Mouse (Mus musculus) layer of hippocampus, adult 2 months (tissue): ENCODE data around the gene Scn2a. TPM values are rescaled to one million over a fixed set of nuclear protein-coding genes. Genes with fewer than 3 reads are reported as not detected.

ENCODE experiments used
- DNase-seq, 2 experiments: peaks; one replicate each; pipeline ENCODE4 v3.0.0; 2022; ENCODE audit warnings: low spot score in 2 of 2
- H3K27ac ChIP-seq: fragments of 200-600 bp; 2 replicates; pipeline ENCODE4 v1.8.1; 2022
- H3K4me3 ChIP-seq: fragments of 200-600 bp; 2 replicates; pipeline ENCODE4 v1.8.1; 2022; ENCODE audit warnings: mild to moderate bottlenecking
- CTCF ChIP-seq: fragments of 200-600 bp; conservative IDR thresholded peaks from 2 replicates; pipeline ENCODE4 v1.8.1; 2022; ENCODE audit warnings: antibody characterized with exemption, mild to moderate bottlenecking, moderate library complexity
- long read RNA-seq, 2 experiments: library from polyadenylated mRNA; stranded (forward); transcript quantifications; one replicate each; pipeline ENCODE4 v2.0.0; 2021; ENCODE audit warnings: borderline mapping rate in 2 of 2
- total RNA-seq, 2 experiments: library from RNA; stranded (reverse); gene quantifications; 2 replicates each; pipeline ENCODE4 v1.2.3; 2021

Gene Scn2a
- 100 to 1,000 TPM; 244 to 256 TPM for total RNA-seq
- long read RNA-seq, experiment 1, full-length matches to known transcripts = 2 of 42 reads
- long read RNA-seq, experiment 1, partial matches to known transcripts = 24 of 42 reads
- long read RNA-seq, experiment 1, other reads (novel, unspliced or antisense) = 16 of 42 reads
- long read RNA-seq, experiment 2, full-length matches to known transcripts = 2 of 60 reads
- long read RNA-seq, experiment 2, partial matches to known transcripts = 28 of 60 reads
- long read RNA-seq, experiment 2, other reads (novel, unspliced or antisense) = 30 of 60 reads

DNA sequence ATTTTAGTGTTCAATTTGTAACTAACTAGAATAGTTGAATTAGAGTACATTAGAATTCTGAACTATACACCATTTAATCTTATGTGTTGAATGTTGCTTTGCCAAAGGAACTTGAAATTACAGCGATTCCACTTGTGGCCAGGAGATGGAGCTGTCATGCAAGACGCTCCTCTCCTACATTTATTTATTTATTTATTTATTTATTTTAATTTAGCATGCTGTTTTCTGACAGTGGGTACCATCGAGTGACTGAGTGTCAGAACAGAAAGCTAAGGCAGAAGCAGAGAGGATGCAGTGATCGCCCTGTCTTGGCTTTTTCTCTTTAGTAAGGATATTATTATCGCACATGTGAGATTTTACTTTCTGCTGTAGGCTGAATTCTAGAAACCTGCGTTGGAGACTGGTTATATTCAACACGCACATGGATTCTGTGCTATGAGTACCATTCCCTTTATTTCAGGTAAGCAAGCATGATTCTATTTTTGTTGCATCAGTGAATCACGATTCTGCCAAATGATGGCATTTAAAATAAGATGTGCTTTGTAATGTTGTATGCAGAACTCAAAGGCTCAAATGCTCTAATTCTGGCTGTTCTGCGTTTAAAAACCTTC is at the start of gene Scn2a:
Scn2a (plus strand) TSS at position 216 of the 611 bp plus-strand sequence.
- H3K4me3 ChIP-seq = peak within 1 kb of the TSS; percentile 63
- peak; percentile 99 for TF ChIP-seq CTCF
- peak within 1 kb of the TSS; percentile 97 for H3K27ac ChIP-seq
- peak; percentile 66 to 67 for DNase-seq

DNA sequence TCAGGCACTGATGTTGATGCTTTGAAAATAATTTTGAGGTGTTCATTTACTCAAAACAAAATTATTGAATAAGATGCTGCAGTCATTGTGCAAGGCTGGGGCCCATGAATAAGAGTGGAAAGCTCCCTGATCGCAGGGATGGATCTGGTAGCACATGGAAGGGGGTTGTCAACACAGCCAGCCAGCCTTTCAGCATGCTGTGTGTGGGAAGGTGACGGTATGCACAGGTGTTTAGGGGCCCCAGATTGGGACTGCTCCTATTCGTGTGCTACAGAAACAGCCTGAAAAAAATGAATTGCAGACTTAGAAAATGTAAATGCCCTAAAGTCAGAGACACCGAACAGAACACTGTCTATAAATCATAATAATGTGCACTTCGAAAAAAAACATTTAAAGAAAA is 32.9 kb upstream of the Scn2a start:
- TF ChIP-seq CTCF = no peak
- DNase-seq = peak; percentile 73 to 75
- no peak overlapping the region for H3K4me3 ChIP-seq

DNA sequence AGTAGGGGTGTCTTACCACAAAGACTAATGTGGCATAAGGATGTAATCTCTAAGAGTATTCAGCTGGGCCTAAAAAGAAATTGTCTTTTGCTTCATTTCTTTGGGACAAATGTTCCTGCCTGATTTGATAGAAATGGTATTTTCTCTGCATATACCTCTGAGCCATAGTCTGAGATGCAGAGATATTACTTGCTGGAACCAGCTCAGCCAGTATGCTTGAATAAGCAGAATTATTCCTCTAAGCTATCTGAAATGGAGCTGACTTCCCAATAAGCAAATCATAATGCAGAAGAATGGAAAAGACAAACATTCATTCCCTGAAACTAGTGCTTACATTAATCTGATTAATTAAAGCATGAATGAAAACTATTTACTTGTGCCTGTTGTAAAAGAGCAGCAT is 12.8 kb upstream of the Scn2a start:
- H3K27ac ChIP-seq = no peak overlapping the region
- H3K4me3 ChIP-seq = no peak overlapping the region
- no peak for TF ChIP-seq CTCF
- no peak for DNase-seq

More for the DNA sequence above, 32.9 kb upstream of the Scn2a start:
- H3K27ac ChIP-seq = peak overlapping the region; percentile 58

DNA sequence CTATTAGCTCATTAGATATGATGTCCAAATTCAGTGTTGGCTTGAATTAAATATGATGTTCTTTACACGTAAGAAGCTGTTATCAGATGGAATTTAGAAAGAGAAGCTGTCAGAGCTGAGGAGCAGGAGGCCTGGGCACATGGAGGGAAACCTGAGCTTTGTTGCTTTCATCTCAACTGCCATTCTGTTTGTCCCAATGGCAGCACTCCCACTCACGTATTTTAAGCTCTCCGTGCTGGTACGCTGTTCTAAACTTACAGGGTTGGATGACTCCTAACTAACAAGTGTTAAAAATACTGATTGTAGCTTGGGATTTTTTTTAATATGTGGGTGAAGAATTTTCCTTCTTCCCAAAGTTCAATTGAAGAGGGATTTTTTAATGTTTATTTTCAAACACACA is 8.7 kb upstream of the Scn2a start:
- peak; percentile 32 to 33 for DNase-seq
- no peak for TF ChIP-seq CTCF
- H3K27ac ChIP-seq = no peak overlapping the region
- no peak overlapping the region for H3K4me3 ChIP-seq

DNA sequence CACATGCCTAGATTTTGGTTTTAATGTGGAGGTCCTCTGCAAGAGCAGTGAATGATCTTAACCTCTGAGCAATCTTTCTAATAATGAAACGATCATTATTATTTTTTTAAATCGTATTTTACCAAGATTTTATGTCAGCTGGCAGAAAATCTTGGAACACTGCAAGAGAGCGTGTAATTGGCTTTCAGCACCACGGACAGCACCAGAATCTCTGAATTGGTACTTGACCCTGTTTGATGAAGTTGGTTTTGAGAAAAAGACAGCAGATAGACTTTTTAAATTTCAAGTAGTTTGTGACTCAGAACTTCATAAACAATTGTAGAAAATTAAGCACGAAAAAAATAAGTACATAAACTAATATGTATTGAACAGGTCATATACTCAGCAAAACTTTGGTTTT is 790 bp upstream of the Scn2a start:
- no peak for DNase-seq

DNA sequence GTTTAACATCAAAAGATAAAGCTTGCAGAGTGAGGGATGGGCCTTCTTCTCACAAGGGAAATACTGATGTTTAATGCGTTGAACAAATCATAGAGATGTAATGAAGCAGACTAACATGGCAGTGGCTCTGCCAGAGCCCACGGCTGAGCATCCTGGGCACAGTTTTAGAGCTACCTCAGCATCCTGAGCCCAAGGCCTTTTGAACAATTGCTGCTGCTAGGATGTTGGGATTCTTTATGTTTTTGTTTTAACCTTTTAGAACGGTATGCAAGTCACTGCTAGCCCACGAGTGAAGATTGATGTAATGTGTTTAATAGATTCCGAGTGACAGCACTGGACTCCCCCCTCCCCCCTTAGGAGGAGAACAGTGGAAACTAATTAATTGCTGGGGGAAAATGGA is 683 bp downstream of the Scn2a start:
- TF ChIP-seq CTCF = no peak
- Histone ChIP-seq H3K27ac (peak overlapping the region; percentile 97), H3K4me3 (peak overlapping the region; percentile 63)
- peak in 1 of 2 experiments; percentile 16 for DNase-seq

More for the DNA sequence above, 790 bp upstream of the Scn2a start:
- TF ChIP-seq CTCF = no peak
- Histone ChIP-seq H3K27ac (no peak overlapping the region), H3K4me3 (no peak overlapping the region)

DNA sequence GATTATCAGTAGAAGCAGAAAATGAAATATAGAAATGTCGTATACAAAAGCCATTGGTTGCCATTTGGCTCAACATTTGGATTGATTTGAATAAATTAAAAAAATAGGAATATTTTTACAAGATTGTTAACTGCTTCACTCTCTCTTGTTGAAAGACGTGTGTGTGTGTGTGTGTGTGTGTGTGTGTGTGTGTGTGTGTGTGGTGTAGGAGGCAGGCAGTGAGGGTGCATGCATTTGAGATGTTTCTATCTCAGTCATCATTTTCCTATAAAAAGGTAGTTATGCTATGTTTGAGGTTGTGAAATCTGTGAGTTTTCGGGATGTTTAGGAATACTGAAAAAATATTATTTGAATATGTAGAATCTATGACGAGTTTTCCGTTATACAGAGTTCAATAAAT is 1.3 kb downstream of the Scn2a start:
- DNase-seq = no peak
- Histone ChIP-seq H3K4me3 (peak overlapping the region; percentile 63), H3K27ac (peak overlapping the region; percentile 97)
- TF ChIP-seq CTCF = no peak

DNA sequence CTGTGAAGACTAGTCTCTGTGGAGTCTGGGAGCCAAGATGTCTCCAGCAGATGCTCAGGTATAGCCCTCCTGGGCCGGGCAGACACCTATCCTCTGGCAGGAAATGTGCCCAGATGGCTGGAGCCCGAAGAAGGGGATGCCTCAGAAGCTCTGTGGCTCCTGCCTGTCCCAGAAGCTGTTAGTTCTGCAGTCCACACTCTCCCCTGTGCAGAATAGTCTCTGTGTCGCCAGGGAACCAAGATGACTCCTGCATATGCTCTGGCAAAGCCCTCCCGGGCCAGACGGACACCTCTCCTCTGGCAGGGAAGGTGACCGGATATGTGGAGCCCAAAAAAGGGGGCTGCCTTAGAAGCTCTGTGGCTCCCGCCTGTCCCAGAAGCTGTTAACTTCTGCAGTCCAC is 32.1 kb downstream of the Scn2a start:
- DNase-seq = no peak
- Histone ChIP-seq H3K4me3 (no peak overlapping the region), H3K27ac (no peak overlapping the region)
- TF ChIP-seq CTCF = no peak

DNA sequence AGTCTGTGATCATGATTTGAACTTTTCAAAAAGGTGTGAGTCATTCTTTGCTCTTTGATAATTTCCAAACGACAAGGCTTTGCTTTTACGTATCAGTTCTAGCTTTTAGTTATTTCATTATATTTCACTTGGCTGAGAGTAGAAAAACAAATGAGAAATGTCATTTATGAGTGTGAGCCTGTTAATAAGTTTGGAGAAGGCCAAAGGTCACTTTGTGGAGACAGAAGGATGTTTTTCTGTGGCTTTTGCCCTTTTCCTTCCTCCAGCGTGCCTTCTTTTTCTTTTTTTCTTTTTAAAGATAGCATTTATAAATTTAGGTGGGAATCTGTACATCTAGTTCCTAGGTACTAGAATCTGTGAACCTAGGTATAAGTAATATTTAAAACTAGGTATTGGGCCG is 36.5 kb downstream of the Scn2a start:
- Histone ChIP-seq H3K27ac (no peak overlapping the region), H3K4me3 (no peak overlapping the region)
- no peak for DNase-seq
- no peak for TF ChIP-seq CTCF

DNA sequence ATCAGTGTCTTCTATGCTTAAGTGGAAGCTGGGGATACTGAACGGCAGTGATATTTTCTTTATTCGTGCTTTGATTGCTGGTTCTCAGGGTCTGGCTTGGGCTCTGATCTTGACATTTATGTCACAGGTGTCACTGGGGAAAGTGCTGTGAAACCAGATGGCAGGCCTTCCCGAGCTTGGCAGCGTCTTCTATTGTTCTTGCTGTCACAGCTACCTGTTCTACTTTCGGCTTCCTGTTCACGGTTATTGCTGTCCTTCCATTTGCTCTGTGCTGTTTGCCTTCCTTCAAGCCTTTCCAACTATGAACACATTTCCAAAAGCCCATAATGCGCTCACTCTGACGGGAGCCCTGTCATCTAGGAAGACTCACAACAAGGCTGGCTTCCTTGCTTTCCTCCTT is 37.9 kb downstream of the Scn2a start:
- DNase-seq = no peak
- Histone ChIP-seq H3K4me3 (no peak overlapping the region), H3K27ac (peak overlapping the region; percentile 11)
- no peak for TF ChIP-seq CTCF

DNA sequence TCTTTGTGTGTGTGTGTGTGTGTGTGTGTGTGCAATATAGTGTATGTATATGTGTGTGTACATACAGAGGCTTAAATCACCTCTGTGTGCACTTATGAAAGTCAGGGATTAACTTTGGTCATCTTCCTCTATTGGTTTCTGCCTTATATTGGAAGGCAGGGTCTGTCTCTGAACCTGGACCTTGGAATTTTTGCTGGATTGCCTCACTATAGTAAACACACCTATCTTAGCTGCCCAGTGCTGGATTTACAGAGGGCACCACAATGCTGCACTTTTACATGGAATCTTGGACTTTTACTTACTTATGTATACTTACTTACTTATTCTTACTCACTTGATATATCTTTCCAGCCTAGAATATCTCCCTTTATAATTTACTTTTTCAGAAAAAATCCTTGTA is 43.3 kb downstream of the Scn2a start:
- no peak for DNase-seq
- H3K4me3 ChIP-seq = no peak overlapping the region
- no peak for TF ChIP-seq CTCF
- H3K27ac ChIP-seq = no peak overlapping the region

DNA sequence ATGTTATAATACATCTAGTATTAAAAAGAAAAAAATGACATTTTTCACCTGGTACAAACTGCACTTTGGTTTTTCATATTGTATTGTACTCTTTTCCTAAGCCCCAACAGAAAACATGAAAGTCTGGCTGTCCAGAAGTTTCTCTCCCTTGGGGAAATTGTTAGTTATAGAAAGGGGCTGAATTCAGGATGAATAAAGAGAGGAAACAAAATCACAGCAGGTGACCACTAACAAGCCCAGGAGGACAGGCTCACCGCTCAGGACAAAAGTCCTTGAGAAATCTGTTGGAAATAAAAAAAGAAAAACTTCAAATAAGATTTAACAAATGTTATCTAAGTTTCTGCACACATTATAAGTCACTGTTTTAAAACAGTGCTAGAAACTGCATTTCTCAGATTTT is 43.9 kb downstream of the Scn2a start:
- no peak overlapping the region for H3K4me3 ChIP-seq
- TF ChIP-seq CTCF = no peak
- H3K27ac ChIP-seq = no peak overlapping the region
- DNase-seq = no peak

DNA sequence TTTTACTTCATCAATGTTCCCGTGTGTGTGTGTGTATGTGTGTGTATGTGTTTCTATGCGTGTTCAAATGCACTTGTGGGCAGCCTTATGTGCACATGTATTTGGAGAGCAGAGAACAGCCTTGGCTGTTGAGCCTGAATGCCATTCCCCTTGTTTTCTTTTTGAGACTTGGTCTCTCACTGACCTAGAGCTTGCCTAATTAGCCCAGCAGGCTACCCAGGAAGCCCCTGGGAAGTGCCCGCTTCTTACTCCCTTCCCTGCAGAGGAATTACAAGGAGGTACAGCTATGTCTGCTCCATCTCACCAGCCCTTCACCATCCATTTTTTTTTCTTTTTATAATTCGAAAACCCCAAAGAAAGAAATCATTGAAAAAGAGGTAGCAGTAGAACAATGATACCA is 44.6 kb downstream of the Scn2a start:
- TF ChIP-seq CTCF = no peak
- H3K27ac ChIP-seq = no peak overlapping the region
- no peak overlapping the region for H3K4me3 ChIP-seq
- no peak for DNase-seq

DNA sequence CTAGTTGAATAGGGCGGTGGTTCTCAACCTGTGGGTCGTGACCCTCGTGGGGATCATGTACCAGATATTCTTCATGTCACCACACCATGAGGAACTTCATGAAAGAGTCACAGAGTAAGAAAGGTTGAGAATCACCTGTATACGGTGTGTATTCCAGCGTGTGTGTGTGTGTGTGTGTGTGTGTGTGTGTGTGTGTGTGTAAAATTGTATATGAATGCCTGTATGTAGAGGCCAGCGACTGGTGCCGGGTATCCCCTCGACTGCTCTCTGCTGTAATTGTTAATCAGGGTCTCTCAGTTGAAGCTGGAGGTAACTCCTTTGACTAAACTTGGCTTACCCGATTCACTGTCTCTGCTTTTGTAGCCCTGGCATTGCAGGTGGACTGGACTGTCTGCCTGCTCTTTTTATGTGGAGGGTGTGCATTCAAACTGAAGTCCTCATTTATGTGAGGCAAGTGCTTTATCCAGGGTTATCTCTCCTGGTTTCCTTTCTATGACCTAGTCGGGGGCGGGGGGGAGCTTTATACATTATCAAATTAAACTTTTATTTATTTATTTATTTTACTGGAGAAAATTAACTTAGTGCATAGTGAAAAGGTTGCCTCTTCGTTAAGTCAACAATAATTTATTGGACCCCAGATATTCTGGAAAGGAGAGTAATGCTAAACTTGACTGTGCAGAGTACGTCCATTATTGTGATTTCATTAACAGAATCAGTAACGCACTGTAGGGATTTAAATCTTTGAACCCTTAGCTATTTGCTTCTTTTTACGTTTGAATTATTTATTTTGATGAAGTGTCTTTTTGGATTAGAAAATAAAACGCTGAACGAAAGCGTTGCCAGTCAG is 47.2 kb downstream of the Scn2a start:
- no peak for DNase-seq
- H3K4me3 ChIP-seq = peak overlapping the region; percentile 61
- TF ChIP-seq CTCF = no peak
- peak overlapping the region; percentile 78 for H3K27ac ChIP-seq
